Mouse (Mus musculus): ENCODE measurements at regions not wholly inside any gene's neighbourhood (a gene's known extent, or its start where the extent isn't known, plus 50 kb on each side); places are given as distances from the start of the nearest gene placed in this dataset.
"Not testable (repeated sequence)": the region's sequence is repeated elsewhere in the genome, so short reads cannot be mapped to it uniquely, and the experiment has no call there.

- no peak for DNase-seq (ENCODE audit: low spot score)
These were observed 569.0 kb downstream of the Lrriq3 start for GRCm38 (mm10) chr3:155662280-155662679.

- peak; percentile 62 for DNase-seq (ENCODE audit: low spot score)
These were observed 579.3 kb downstream of the Lrriq3 start for GRCm38 (mm10) chr3:155672558-155672957.

- no peak for DNase-seq (ENCODE audit: low spot score)
These were observed 587.0 kb downstream of the Lrriq3 start for GRCm38 (mm10) chr3:155680200-155680599.

- peak; percentile 47 for DNase-seq (ENCODE audit: low spot score)
These were observed 589.9 kb downstream of the Lrriq3 start for GRCm38 (mm10) chr3:155682921-155683813.

GRCm38 (mm10) chr3:155688358-155688757, 595.1 kb downstream of the Lrriq3 start:
- no peak for DNase-seq (ENCODE audit: low spot score)

- DNase-seq (ENCODE audit: low spot score) = no peak
These were observed 629.8 kb downstream of the Lrriq3 start for GRCm38 (mm10) chr3:155723011-155723510.

- peak; percentile 49 for DNase-seq (ENCODE audit: low spot score)
These were observed 649.2 kb downstream of the Lrriq3 start for GRCm38 (mm10) chr3:155742421-155742820.

- not testable (repeated sequence) for DNase-seq (ENCODE audit: low spot score)
These were observed 653.4 kb downstream of the Lrriq3 start for GRCm38 (mm10) chr3:155746601-155747000.

GRCm38 (mm10) chr3:155747511-155747910, 654.3 kb downstream of the Lrriq3 start:
- DNase-seq (ENCODE audit: low spot score) = no peak

- DNase-seq (ENCODE audit: low spot score) = no peak
These were observed 664.1 kb downstream of the Lrriq3 start for GRCm38 (mm10) chr3:155757285-155757684.

- no peak for DNase-seq (ENCODE audit: low spot score)
These were observed 682.8 kb downstream of the Lrriq3 start for GRCm38 (mm10) chr3:155776019-155776418.

GRCm38 (mm10) chr3:155777025-155777424, 683.8 kb downstream of the Lrriq3 start:
- DNase-seq (ENCODE audit: low spot score) = no peak

GRCm38 (mm10) chr3:155815693-155816092, 722.5 kb downstream of the Lrriq3 start:
- no peak for DNase-seq (ENCODE audit: low spot score)

GRCm38 (mm10) chr3:155824863-155825262, 731.6 kb downstream of the Lrriq3 start:
- DNase-seq (ENCODE audit: low spot score) = no peak

- DNase-seq (ENCODE audit: low spot score) = no peak
These were observed 695.3 kb upstream of the Negr1 start for GRCm38 (mm10) chr3:155866286-155866685.

- no peak for DNase-seq (ENCODE audit: low spot score)
These were observed 685.9 kb upstream of the Negr1 start for GRCm38 (mm10) chr3:155875696-155876095.

GRCm38 (mm10) chr3:155878401-155878800, 683.2 kb upstream of the Negr1 start:
- no peak for DNase-seq (ENCODE audit: low spot score)

GRCm38 (mm10) chr3:155880722-155881121, 680.9 kb upstream of the Negr1 start:
- no peak for DNase-seq (ENCODE audit: low spot score)

GRCm38 (mm10) chr3:155915981-155916380, 645.6 kb upstream of the Negr1 start:
- no peak for DNase-seq (ENCODE audit: low spot score)

- no peak for DNase-seq (ENCODE audit: low spot score)
These were observed 618.7 kb upstream of the Negr1 start for GRCm38 (mm10) chr3:155942896-155943295.

GRCm38 (mm10) chr3:155944042-155944735, 617.4 kb upstream of the Negr1 start:
- no peak for DNase-seq (ENCODE audit: low spot score)

- no peak for DNase-seq (ENCODE audit: low spot score)
These were observed 616.4 kb upstream of the Negr1 start for GRCm38 (mm10) chr3:155945188-155945587.

GRCm38 (mm10) chr3:155962496-155962895, 599.1 kb upstream of the Negr1 start:
- not testable (repeated sequence) for DNase-seq (ENCODE audit: low spot score)

Data from retina, embryonic 14.5 days (tissue).